Mouse (Mus musculus) liver, embryonic 14.5 days (tissue): ENCODE results near the gene Ddn. TPM values are rescaled to one million over a fixed set of nuclear protein-coding genes. Genes with fewer than 3 reads are reported as not detected.
A peak's percentile ranks its signal among the peaks of the same experiment; 100 is the strongest.

Experiments used
- ATAC-seq: fragments of 200-750 bp; cut with Nextera tagmentation; 2 replicates; pipeline ENCODE4 v1.8.0; 2017; ENCODE audit warnings: moderate number of reproducible peaks, mild to moderate bottlenecking, moderate library complexity; ENCODE audit not compliant: insufficient read depth
- DNase-seq, 3 experiments: peaks; one replicate each; pipeline ENCODE4 v3.0.0-alpha.2; 2012 to 2013; ENCODE audit warnings: low read depth in 3 of 3, low spot score in 3 of 3
- H3K27ac ChIP-seq: fragments of 300-500 bp; sonication (generic); 2 replicates; pipeline ENCODE4 v1.5.1; 2014; ENCODE audit warnings: moderate library complexity, mild to moderate bottlenecking, control low read depth, inconsistent platforms
- H3K27me3 ChIP-seq: fragments of 300-500 bp; sonication (generic); 2 replicates; pipeline ENCODE4 v1.6.1; 2014; ENCODE audit warnings: mild to moderate bottlenecking, low read length, moderate library complexity; ENCODE audit not compliant: control insufficient read depth, insufficient read depth
- H3K36me3 ChIP-seq: fragments of 300-500 bp; sonication (generic); replicated peaks from 2 replicates; pipeline ENCODE4 v1.6.1; 2014; ENCODE audit warnings: low read depth; ENCODE audit not compliant: control insufficient read depth, insufficient read depth
- H3K4me1 ChIP-seq, 2 experiments: fragments of 200-500 bp in 1 of 2; fragments of 300-500 bp in 1 of 2; sonication (generic) in 1 of 2; replicated peaks; 2 replicates each; pipeline ENCODE4 v1.6.1; 2012 to 2014; ENCODE audit warnings: antibody characterized with exemption in 1 of 2, inconsistent platforms in 1 of 2, low read length in 1 of 2; ENCODE audit not compliant: control insufficient read depth in 2 of 2, insufficient read depth in 2 of 2
- H3K4me2 ChIP-seq: fragments of 300-500 bp; sonication (generic); 2 replicates; pipeline ENCODE4 v1.6.1; 2014; ENCODE audit warnings: low read depth, mild to moderate bottlenecking, control low read depth, moderate library complexity
- H3K4me3 ChIP-seq, 2 experiments: fragments of 200-500 bp in 1 of 2; fragments of 300-500 bp in 1 of 2; sonication (generic) in 1 of 2; 2 replicates each; pipeline ENCODE4 v1.5.1; 2012 to 2014; ENCODE audit warnings: low read depth in 2 of 2, low read length in 2 of 2, mild to moderate bottlenecking in 2 of 2, control low read depth in 1 of 2, inconsistent platforms in 1 of 2, moderate library complexity in 1 of 2; ENCODE audit not compliant: insufficient read depth in 1 of 2
- H3K9ac ChIP-seq: fragments of 300-500 bp; sonication (generic); replicated peaks from 2 replicates; pipeline ENCODE4 v1.6.1; 2014; ENCODE audit warnings: mild to moderate bottlenecking, control low read depth, moderate library complexity
- H3K9me3 ChIP-seq: fragments of 300-500 bp; sonication (generic); 2 replicates; pipeline ENCODE4 v1.6.1; 2016; ENCODE audit warnings: low read length, mixed read lengths; ENCODE audit not compliant: control insufficient read depth
- CTCF ChIP-seq: IDR thresholded peaks from 2 replicates; pipeline ENCODE4 v1.5.1; 2016; ENCODE audit warnings: antibody characterized with exemption, low read depth, control low read depth
- EP300 ChIP-seq: IDR thresholded peaks from 2 replicates; pipeline ENCODE4 v1.6.1; 2016; ENCODE audit warnings: antibody characterized with exemption, low read depth
- WGBS: fragments of 180-500 bp; shearing (Covaris S2); extraction: QIAGEN DNeasy Blood & Tissue Kit; methylation state at CpG from one replicate; pipeline ENCODE4 v1.1.7; 2014; ENCODE audit not compliant: insufficient replicate concordance; 5-methylcytosine and 5-hydroxymethylcytosine counted together
- polyA plus RNA-seq, 2 experiments: library from polyadenylated mRNA; depleted of rRNA in 1 of 2; stranded (reverse) in 1 of 2; unstranded in 1 of 2; fragments of >200 nt; fragmentation: Nextera tagmentation in 1 of 2; extraction: Ambion mirVana in 1 of 2; gene quantifications; 2 replicates each; pipeline versions ENCODE4 v1.2.1 to v1.2.3; 2012 to 2014

Ddn gene
- polyA plus RNA-seq, 2 experiments, result 0.03 TPM; not detected in 1

DNA sequence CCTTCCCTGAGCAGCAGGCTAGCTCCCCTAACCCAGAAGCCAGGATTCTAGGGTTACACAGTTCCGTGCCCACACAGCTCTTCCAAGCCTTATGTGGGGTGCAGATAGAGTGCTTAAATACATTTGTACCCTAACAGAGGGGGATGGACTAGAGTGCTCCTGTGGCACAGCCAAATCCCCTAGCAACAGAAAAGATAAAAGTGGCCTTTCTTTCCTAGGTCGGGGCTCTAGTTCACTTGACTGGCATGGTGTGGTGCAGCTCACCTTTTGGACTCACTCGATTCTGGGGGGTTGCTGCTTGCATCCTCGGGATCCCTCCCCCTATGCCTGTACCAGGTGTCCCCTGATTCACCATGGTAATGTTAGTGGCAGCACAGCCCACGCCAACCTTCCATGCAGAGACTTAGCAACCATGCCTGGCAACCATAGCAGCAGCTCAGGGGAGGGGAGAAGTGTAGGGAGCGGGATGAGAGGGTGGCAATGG lies 597 bp downstream of the Ddn start:
- 11% methylated on average over 6 of the region's 6 CpGs for whole genome bisulfite sequencing
- no peak overlapping the region for H3K4me3 ChIP-seq
- H3K4me2 ChIP-seq, result no peak overlapping the region; the same call in 1 of the 2 replicates
- H3K9ac ChIP-seq, result no peak overlapping the region
- H3K4me1 ChIP-seq, result no peaks in the 10 kb centered on the region; a peak in 1 of 4 replicates
- ATAC-seq, result no peak
- no peak for TF ChIP-seq CTCF
- no peak for TF ChIP-seq EP300
- H3K9me3 ChIP-seq, result no peaks in the 10 kb centered on the region
- no peak for DNase-seq
- peaks cover 64% of the 10 kb centered on the region for H3K27me3 ChIP-seq
- H3K27ac ChIP-seq, result no peak overlapping the region
- peaks cover 22% of the 10 kb centered on the region for H3K36me3 ChIP-seq

DNA sequence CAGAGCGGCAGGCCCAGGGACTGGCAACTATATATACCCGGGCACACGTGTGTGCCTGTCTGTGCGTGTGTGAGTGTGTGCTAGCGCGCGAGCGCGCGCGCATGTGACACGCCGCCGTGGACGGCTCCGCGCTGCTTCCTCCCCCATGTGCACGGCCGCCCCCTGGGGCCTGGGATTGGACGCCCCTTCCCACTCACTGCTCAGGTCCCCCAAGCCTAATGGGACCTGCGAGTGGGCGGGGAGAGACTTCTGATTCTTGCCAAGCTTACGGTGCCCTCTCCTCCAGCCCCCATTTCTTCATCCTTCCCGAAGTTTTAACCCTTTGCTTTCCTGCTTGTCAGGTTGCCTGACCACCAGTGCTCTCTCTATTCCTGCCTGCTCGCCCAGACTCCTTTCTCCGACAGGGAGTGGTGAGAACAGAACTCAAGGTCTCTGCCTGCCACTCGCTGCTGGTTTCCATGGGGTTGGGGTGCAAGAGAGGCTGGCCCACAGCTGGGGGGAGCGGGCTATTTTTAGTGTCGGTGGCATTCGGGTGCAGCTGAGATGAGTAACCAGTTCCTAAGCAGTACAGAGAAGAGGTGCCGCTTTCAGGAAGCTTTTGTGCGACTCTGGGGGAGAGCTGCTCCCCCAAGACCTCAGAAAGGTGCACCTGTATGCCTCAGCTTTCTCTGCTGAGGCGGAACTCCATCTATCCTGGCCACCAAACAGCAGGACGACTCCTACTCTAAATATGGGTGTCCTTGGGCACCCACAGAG lies 1.2 kb downstream of the Ddn start:
- no peaks in the 10 kb centered on the region for H3K9me3 ChIP-seq
- no peak for ATAC-seq
- no peaks in the 10 kb centered on the region; a peak in 1 of 4 replicates for H3K4me1 ChIP-seq
- WGBS, result 3% methylated on average over 30 of the region's 34 CpGs
- peak overlapping the region; percentile 25; the same call in 1 of the 2 replicates for H3K4me2 ChIP-seq
- H3K9ac ChIP-seq, result no peak overlapping the region
- TF ChIP-seq EP300 (no peak), CTCF (no peak)
- peaks cover 15% of the 10 kb centered on the region for H3K36me3 ChIP-seq
- DNase-seq, result no peak
- H3K4me3 ChIP-seq, result no peak overlapping the region
- H3K27ac ChIP-seq, result no peak overlapping the region
- peaks cover 70% of the 10 kb centered on the region for H3K27me3 ChIP-seq

DNA sequence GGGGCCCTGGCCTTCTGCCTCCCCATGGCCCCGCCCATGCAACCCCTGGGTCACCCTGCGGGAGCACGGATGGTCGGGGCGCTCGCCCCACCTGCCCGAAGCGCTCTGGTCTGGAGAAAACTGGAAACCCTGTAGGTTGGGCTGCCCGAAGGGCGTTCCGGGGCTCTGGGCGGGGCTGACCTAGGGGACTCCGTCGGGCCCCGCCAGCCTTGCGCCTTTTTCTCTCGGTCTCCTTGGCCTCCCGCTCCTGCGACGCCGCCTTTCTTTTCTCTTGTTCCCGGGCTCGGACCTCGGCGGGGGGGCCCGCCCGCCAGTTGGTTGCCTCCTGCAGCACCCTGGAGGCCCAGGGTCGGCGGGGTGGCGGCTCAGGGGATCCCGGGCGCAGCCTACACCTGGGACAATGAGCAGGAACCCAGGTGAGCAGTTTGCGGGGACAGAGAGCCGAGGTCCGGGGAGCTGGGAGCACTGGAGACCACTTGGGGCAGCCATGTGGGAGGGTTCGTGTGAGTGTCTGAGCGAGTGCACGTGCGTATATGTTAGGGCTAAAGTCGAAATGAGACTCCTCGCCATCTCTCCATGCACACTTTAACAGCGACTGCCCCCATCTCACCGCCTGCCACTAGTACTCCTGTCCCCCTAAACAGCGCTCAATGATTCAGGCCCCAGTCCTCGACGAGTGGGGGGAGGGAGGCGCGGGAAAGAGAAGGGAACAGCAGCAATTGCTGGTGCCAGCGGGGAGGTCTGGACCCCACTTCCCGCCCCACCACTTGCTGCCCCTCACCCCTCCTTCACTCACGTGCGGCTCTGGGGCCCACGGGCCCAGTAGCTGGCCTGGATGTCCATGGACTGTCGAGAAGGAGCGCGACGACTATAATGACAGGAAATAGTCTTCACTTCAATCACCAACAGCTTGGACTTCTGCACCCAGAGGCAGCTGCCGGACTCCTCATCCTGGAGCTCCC lies 2.2 kb downstream of the Ddn start:
- Histone ChIP-seq H3K27me3 (peaks cover 79% of the 10 kb centered on the region), H3K4me2 (peak overlapping the region; percentile 46), H3K4me3 (peak overlapping the region in 1 of 2 experiments; percentile 31; a peak in 2 of 4 replicates), H3K9ac (no peak overlapping the region), H3K4me1 (no peaks in the 10 kb centered on the region; a peak in 1 of 4 replicates), H3K9me3 (no peaks in the 10 kb centered on the region), H3K36me3 (peaks cover 7% of the 10 kb centered on the region), H3K27ac (no peak overlapping the region)
- TF ChIP-seq EP300 (no peak), CTCF (no peak)
- DNase-seq (no peak), ATAC-seq (peak; percentile 29; the same call in 1 of the 2 replicates)
- WGBS, result 2% methylated on average over 52 of the region's 58 CpGs

DNA sequence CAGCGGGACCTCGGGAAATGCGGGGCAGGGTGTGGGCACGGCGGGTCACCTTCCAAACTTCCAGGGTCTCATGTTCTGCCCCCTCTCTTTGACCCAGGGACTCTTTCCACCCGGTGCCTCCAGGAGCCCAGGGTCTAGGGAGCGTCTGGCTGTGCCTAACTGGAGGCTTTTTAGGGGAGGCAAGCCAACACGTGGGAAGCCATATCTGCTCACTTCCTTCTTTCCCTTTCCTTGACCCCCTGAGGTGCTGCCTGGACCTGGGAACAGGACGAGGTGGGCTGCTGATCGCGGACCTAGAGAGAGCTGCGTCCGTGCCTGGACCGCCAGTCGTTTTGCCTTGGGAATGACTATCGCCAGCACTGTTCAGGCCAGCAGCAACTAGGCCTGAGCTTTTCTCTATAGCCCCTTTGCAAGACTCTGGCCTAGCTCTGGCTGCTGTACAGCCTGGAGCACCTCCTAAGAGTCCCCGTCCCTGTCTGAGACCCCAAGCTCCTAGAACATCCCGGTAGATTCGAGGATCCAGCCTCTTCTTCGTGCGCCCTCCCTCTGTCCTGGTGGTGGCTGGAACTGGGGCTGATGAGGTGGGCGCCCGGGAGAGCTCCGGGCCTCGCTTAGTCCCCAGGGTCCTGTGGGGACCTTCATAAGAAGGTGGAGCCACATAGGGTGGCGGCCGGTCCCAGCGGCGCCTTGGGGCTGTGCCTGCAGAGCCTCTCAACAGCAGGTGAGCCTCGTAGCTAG lies 3.0 kb downstream of the Ddn start:
- Histone ChIP-seq H3K4me2 (peak overlapping the region; percentile 46), H3K36me3 (peaks cover 5% of the 10 kb centered on the region), H3K4me3 (peak overlapping the region in 1 of 2 experiments; percentile 31; a peak in 1 of 4 replicates), H3K27ac (no peak overlapping the region), H3K9me3 (no peaks in the 10 kb centered on the region), H3K9ac (no peak overlapping the region), H3K27me3 (peaks cover 87% of the 10 kb centered on the region), H3K4me1 (no peaks in the 10 kb centered on the region; a peak in 1 of 4 replicates)
- no peak for DNase-seq
- WGBS, result 12% methylated on average over 30 of the region's 30 CpGs
- no peak; the same call in 1 of the 2 replicates for TF ChIP-seq CTCF
- ATAC-seq, result peak; percentile 12; the same call in 1 of the 2 replicates
